22 mouse cellular contexts compared by ENCODE assay signal in the genomic region with DNA sequence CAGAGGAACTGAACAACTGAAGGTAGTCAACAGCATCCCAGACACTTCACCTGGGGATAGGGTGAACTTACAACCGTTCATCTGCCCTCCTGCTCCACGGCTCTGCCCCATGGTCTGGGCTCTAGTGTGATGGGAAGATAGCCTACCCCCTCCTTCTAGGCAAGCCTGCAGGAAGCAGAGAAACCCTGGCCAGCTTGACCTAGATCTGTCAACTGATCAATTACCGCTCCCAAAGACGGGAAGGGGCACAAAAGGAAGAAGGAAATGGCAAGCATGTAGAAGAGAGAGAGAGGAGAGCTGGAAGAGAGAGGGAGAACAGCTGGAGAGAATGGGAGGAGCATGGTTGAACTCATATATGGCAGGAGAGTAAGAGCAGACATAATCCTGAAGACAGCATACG. TPM values are rescaled to one million over a fixed set of nuclear protein-coding genes. Genes with fewer than 3 reads are reported as not detected.
DNase-seq lines count a peak whose midpoint lies in the region; ATAC-seq and TF ChIP-seq lines count a peak whose summit lies in the region.
"Had no signal": no experiment of that assay in that cellular context is flagged by ENCODE, and none has a peak within 500 bp of the region (broad histone marks: within the 10 kb centered on the region; RNA-seq: fewer than 3 reads in every experiment).

No protein-coding gene starts in this region.

- no peak for DNase-seq in layer of hippocampus, adult 2 months (ENCODE audit: low spot score in 2 of 2)
- no peak for DNase-seq in layer of hippocampus, postnatal 25 days (ENCODE audit: extremely low spot score in 1 of 2, low spot score in 1 of 2)
- DNase-seq in retina, embryonic 14.5 days (ENCODE audit: low spot score) = peak; percentile 52
- no peak for DNase-seq in frontal cortex, postnatal 10 days (ENCODE audit: low spot score in 2 of 2)
- DNase-seq: adrenal gland, adult 2 months; adrenal gland, postnatal 10 days; adrenal gland, postnatal 25 days; cerebellum, adult 11 months; cerebellum, adult 18-20 months; cerebellum, adult 8-10 months; cerebellum, adult 9-11 months; cerebellum, postnatal 14 days; cerebellum, postnatal 36 days had no signal

- ATAC-seq in intestine, postnatal 0 days = no peak
- ATAC-seq: forebrain, embryonic 13.5 days; forebrain, embryonic 15.5 days had no signal

- 58% methylated on average over 5 of the region's 5 CpGs for WGBS in intestine, postnatal 0 days

- H3K27me3 ChIP-seq in intestine, postnatal 0 days (replicated peaks; ENCODE audit: control insufficient read depth, insufficient read depth, low read length) = peaks cover 8% of the 10 kb centered on the region; the same call in 1 of the 2 replicates
- H3K27me3 ChIP-seq: forebrain, embryonic 15.5 days had no signal

- no peak overlapping the region for H3K9ac ChIP-seq in intestine, postnatal 0 days (ENCODE audit: low read depth, low read length)
- H3K9ac ChIP-seq: embryonic facial prominence, embryonic 12.5 days; forebrain, embryonic 13.5 days; forebrain, embryonic 15.5 days had no signal

- H3K4me1 ChIP-seq in cortical plate, adult 2 months (ENCODE audit: control insufficient read depth, insufficient read depth, low read length) = peaks cover 14% of the 10 kb centered on the region
- no peaks in the 10 kb centered on the region for H3K4me1 ChIP-seq in intestine, postnatal 0 days (replicated peaks; ENCODE audit: control insufficient read depth, insufficient read depth, low read length)

- TF ChIP-seq CTCF in layer of hippocampus, adult 2 months (conservative IDR thresholded peaks at IDR 0.05) = no peak
- TF ChIP-seq CTCF in cortical plate, adult 2 months (IDR thresholded peaks at IDR 0.05; ENCODE audit: extremely low read depth, insufficient read depth, low read length) = no peak
- no peak for TF ChIP-seq CTCF in intestine, postnatal 0 days (IDR thresholded peaks at IDR 0.05; ENCODE audit: low read depth)

- H3K4me3 ChIP-seq in layer of hippocampus, adult 2 months = no peak overlapping the region
- no peak overlapping the region for H3K4me3 ChIP-seq in cortical plate, adult 2 months (ENCODE audit: insufficient read depth, low read length)
- H3K4me3 ChIP-seq in intestine, postnatal 0 days (ENCODE audit: low read depth, low read length) = no peak overlapping the region
- H3K4me3 ChIP-seq: embryonic facial prominence, embryonic 10.5 days; embryonic facial prominence, embryonic 12.5 days; forebrain, embryonic 13.5 days; forebrain, embryonic 15.5 days had no signal

- H3K36me3 ChIP-seq in intestine, postnatal 0 days (ENCODE audit: control insufficient read depth, insufficient read depth) = no peaks in the 10 kb centered on the region
- H3K36me3 ChIP-seq: embryonic facial prominence, embryonic 10.5 days; embryonic facial prominence, embryonic 12.5 days; forebrain, embryonic 15.5 days had no signal

- H3K4me2 ChIP-seq in intestine, postnatal 0 days (replicated peaks; ENCODE audit: low read depth) = no peak overlapping the region
- H3K4me2 ChIP-seq: embryonic facial prominence, embryonic 12.5 days; forebrain, embryonic 13.5 days; forebrain, embryonic 15.5 days had no signal

- peak overlapping the region; percentile 71 for H3K27ac ChIP-seq in layer of hippocampus, adult 2 months
- peak overlapping the region; percentile 27 for H3K27ac ChIP-seq in cortical plate, adult 2 months (ENCODE audit: insufficient read depth, low read length)
- no peak overlapping the region for H3K27ac ChIP-seq in intestine, postnatal 0 days (ENCODE audit: low read depth, low read length)
- H3K27ac ChIP-seq: embryonic facial prominence, embryonic 10.5 days; embryonic facial prominence, embryonic 12.5 days; forebrain, embryonic 13.5 days; forebrain, embryonic 15.5 days had no signal

- no peak for TF ChIP-seq POLR2A in cortical plate, adult 2 months (IDR thresholded peaks at IDR 0.05; ENCODE audit: extremely low read depth, insufficient read depth, low read length)

- H3K9me3 ChIP-seq in intestine, postnatal 0 days (ENCODE audit: control insufficient read depth) = no peaks in the 10 kb centered on the region
- H3K9me3 ChIP-seq: embryonic facial prominence, embryonic 10.5 days; embryonic facial prominence, embryonic 12.5 days; forebrain, embryonic 13.5 days; forebrain, embryonic 15.5 days had no signal

RNA-seq across cellular contexts. Expression of a gene that starts 6.0 kb away (rescaled TPM):
- total RNA-seq in layer of hippocampus, adult 2 months (2021) = 100 to 1,000 TPM; 132 to 141 TPM
- 100 to 1,000 TPM; 132 to 134 TPM for total RNA-seq in layer of hippocampus, postnatal 25 days (2021)
- 169 and 173 TPM in 2 replicates for polyA plus RNA-seq in cortical plate, adult 2 months (2012; rRNA removed)
- polyA plus RNA-seq in intestine, postnatal 0 days (2015; fragmentation: Nextera tagmentation; extraction: Ambion mirVana) = 1.1 and 2.0 TPM in 2 replicates
- total RNA-seq: common myeloid progenitor, adult 5-6 weeks; MEL had no signal
- polyA plus RNA-seq: C2C12 had no signal
